Mouse (Mus musculus): ENCODE measurements around the gene Pisd.

Pisd gene

DNA sequence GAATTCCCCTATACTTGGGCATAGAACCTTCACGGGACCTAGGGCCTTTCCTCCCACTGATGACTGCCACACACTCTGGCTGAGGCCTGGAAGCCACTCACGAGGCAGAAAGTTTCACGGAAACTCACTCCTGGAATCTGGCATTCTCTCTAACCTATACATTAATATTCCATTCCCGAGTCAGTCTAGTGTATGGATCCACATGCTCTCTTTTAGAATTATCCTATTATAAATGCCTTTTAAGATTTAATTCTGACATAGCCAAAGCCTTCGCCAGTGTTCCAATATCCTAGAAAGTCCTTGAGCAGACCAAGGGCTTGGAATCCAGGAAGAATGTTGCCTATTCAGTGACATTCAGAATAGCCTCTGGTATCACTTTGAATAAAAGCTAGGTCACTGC, 74.0 kb downstream of the Pisd start:
- peak; percentile 38 for DNase-seq (ENCODE audit: low read depth, low spot score)

DNA sequence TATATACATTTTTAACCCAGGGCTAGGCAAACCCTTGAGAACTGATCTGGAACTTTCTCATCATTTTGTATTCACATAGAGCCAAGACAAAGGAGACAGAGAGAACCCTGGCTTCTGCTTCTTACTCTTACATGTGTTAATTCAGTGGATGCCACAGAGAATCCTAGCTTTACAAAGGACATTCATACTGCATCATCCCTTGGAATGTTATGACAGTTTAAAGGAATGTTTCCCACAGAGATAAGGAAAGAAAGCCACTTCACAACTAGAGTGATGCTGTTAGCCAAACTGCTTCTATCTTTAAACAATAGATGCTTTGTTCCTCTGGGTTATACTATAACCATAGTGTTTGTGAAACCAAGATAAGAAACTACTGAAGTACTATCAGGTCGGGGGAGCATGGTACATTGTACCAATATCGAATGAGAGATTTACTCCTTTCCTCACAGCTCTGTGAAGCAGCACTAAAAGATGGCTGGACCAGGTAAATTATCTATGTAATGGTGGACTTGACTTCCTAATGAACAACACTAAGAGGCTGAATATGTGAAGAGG, 79.1 kb downstream of the Pisd start:
- no peak for DNase-seq (ENCODE audit: low read depth, low spot score)

DNA sequence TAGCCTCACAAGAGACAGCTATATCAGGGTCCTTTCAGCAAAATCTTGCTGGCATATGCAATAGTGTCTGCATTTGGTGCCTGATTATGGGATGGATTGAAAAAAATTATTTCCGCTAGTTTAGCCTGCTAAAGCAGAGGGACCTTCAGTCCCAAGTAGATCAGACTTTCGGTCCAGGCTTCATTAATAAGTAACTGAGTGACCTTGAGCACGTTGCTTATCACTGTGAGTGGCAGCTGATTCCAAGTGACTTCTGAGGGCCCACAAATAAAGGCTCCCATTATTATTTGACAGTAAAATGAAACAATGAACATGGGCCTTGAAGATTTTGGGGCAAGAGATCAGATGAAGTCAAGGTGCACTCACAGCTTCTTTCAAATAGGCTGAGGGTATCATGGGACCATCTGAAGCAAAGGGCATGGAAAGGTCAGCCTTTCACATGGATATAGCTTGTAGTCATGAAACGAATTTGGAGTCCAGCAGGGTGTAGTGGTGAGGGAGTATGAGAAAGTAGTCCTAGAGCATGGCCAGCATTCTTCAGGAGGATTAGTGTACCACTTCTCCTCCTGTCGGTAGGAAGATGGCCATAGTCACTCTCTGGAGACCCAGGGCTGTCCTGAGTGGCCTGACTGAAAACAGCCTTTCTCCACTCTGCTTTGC, 88.1 kb downstream of the Pisd start:
- peak; percentile 17 for DNase-seq (ENCODE audit: low read depth, low spot score)

DNA sequence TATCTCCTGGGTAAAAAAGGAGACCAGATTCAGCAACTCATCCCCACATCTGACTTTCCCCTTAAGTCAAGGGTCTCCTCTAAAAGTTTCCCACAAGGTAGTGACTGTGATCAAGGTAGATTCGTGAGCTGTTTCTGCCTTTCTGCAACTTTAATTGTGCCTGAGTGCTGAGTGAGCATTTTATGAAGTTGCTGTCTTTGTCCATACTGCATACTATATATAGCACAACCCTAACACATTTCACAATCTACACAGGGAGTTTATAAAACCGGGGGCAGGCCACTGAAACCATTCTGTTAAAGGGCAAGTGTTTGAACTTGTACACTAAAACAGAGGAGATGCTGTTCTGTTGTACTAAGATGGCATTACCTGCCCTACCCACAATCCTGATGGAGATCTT, 92.0 kb downstream of the Pisd start:
- DNase-seq (ENCODE audit: low read depth, low spot score): no peak

Data from ES-CJ7 (cell line).